Mouse (Mus musculus): ENCODE data around the gene Selenow.

The Selenow gene

GRCm38 (mm10) chr7:15922220-15922773 lies at the start of gene Selenow:
Gene Selenow (minus strand): TSS chr7:15922402.
- peak; percentile 81 to 89 for DNase-seq

GRCm38 (mm10) chr7:15969674-15970073 lies 47.5 kb upstream of the Selenow start:
- no peak for DNase-seq

- no peak for DNase-seq
These were observed 46.1 kb upstream of the Selenow start for GRCm38 (mm10) chr7:15968322-15968721.

GRCm38 (mm10) chr7:15967312-15967711 lies 45.1 kb upstream of the Selenow start, which contains the start of gene Ehd2:
Gene Ehd2 (minus strand): TSS chr7:15967567.
- peak; percentile 42 to 72 for DNase-seq

DNA sequence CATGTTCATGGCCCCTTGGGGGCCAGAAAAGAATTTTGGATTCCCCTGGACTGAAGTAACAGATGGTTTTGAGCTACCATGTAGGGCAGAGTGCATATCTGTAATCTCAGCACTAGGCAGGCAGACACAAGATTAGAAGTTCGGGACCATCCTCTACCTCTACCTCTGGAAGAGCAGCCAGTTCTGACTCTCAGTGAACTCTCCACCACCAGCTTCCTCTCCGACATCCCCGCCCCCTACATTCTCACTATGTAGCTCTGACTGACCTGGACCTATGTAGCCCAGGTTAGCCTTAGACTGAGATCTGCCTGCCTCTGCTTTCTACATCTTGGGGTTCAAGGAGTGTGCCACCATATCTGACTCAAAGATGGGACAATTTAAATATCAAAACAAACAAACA lies 44.3 kb upstream of the Selenow start:
- no peak for DNase-seq

DNA sequence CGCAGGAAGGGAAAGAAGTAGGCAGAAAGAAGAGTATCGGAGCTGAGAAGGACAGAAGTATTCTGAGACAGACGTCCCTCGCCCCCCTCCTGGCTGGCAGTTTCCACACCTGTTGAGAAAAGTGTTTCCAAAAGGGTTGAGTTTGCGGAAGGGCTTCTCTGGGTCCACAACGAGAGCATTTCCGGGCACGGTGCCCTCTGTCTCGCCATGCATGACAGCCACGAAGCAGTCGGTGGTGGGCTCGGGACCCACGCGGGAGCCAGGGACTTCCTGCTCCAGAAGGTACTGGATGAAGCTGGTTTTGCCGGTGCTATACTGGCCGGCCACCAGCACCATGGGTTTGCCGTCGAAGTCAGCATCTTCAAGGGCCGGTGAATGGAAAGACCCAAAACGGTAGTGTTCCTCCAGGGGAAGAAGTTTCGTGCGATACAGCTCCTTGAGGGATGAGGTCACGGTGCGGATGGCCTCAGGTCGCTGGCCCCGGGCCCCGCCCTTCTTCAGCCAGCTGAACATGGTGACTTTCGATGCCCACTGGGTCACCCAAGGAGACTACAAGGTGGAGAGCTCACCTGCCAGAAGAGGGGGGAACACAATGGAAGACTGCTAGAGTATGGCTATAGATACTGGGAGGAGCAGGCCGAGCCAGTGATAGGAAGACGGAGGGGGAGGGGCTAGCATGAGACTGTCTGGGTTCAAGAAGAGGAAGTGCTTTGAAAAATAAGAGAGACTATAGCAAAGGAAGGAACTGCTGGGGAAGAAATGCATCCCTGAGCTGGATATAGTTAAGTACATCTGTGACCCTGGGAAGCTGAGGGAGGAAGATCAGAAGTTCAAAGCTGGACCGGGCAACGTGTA lies 41.8 kb upstream of the Selenow start:
- peak in 1 of 2 experiments; percentile 52 for DNase-seq

DNA sequence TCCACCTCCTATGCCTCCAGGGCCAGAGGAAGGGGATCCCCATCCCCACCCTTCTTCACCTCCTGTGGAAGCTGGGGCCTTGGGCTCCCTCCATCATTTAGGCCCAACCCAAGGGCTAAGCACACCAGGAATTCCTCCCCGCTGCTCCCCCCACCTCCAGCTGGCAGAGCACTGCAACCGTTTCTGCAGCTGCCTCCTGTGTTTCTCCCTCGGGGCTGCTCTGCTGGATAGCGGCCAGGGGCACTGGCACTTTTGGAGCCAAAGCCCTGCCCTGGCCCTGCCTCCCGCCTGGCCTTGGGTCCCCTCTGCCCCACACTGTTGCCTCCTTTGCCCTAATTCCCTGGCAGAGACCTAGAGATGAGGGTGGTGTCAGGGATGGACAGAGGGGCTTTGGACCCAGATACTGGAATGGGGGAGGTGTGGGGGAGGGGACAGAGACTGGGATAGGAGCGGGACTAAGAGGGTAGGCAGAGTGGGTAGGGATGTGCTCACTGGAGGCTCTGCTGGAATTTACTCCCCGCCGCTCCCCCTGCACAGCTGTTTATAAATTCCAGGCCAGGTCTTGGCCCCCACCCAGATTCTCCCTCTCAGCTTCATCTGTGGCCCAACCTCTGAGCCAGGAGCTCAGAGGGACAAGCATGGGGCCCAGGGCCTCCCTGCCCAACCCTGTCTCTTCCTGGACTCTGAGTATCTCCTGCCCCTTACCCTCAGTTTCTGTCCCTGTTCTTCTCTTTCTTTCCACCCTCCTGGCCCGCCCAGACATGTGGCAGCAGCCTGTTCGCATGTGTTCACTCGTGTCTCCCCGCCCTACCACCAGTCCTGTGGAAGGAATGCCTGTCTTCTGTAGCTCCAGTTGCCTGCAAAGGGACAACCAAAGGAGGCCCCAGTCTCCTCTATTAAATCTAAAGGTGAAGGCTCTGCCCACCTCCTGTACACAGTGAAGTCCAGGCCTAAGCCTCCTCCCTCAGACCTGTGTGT lies 40.4 kb upstream of the Selenow start:
- DNase-seq: peak in 1 of 2 experiments; percentile 21

DNA sequence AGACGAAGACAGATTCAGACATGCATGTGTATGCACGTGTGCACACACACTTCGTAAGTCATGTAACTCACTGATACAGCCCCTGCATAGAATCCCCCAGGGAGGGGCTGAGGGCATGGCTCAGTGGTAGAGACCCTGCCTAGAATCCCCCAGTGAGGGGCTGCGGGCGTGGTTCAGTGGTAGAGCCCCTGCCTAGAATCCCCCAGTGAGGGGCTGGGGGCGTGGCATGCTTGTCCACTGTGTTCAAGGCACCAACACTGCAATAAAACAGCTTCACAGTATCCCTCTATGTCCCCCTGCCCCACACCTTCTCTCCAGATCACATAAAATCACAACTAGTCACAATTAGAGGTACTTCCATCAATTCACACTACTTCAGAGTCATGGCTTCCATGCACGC lies 39.6 kb upstream of the Selenow start:
- DNase-seq: no peak

DNA sequence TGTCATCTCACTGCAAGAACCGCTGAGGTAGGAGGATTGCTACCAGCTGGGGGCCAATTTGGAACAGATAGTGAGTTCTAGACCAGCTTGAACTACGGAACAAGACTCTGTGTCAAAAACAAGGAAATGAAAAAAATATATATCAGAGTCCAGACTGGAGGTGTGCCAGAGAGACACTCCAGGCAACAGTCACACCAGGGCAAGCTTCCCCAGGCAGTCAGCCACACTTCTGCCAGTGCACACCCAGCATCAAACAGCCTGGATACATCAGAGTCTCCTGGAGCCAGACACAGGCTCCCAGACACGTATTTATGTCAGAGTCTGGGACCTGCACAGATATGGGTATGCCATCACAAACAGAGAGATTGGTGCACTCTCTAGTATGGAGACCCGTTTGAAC lies 39.0 kb upstream of the Selenow start:
- no peak for DNase-seq

DNA sequence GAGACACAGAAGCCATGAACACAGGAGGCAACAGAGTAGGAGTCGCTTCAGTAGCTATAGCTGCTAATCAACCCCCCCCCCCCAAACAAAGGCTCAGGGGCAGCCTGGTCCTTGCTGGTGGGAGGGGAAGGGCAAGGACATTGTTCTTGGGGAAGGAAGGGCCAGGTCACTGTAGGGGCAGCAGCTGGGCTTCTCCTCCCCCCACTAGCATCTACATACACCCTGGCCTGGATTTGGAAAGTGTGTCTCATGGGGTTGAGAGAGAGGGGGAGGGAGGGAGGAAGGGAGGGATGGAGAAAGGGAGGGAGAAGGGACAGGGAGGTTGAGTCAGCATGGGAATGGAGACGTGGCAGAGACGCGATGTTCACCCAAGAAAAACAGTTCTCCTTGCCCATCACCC lies 38.5 kb upstream of the Selenow start:
- DNase-seq: no peak

DNA sequence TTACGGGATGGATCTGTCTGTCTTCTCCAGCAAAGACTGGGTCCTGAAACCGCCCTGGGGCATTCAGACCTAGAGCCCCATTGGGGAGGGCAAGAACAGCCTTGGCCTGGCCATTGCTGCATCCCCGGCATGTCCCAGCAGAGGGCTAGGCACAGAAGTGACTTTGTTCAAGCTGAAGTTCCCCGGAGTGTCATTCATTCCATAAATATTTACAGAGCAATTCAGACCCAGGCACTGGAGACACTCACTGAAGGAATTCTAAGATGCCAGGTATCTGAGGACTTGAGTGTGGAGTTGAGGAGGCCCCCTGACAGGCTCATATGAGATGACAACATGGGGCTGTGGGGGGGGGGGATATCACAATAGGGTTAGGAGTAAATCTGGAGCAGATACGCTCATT lies 33.9 kb upstream of the Selenow start:
- no peak for DNase-seq

- DNase-seq: no peak
These were observed 33.3 kb upstream of the Selenow start for GRCm38 (mm10) chr7:15955509-15955908.

DNA sequence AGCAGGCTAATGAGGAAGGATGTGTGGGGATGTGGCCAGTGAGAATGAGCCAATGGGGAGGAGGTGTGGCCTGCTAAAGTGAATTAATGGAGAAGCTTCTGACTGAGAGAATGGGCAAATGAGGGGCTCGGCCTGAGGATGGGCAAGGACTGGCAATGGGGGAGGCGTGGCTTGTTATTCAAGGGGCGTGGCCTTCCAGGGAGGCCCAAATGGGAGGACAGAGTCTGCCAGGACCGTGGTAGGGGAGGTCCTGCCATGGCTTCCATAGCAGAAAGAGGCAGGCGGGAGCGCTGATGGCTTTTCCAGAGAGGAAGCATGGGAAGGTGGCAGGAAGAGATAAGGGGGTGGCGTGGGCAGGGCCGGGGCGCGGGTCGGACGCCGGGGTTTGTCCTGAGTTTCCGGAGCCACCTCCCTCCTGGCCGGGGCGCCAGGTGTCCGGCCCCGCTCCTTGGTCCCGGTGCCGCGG lies 32.8 kb upstream of the Selenow start:
- no peak for DNase-seq

DNA sequence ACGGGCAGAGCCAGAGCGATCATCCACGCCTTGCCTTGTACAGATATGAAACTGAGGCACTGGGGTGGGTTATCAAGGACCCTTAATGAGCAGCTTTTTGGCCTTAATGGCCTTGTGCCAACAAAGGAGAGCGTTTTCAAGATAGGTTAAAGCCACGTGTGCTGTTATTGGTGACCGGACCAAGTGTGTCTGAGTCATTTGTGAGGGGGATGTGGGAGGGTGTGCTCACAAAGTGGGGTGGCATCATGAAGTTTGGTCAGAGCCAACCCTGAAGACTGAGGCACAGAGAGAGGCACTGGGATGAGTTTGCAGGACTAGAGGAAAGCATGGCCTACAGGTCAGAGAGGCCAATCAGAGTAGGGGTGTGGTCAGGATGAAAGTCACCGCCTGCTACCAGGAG lies 32.2 kb upstream of the Selenow start:
- no peak for DNase-seq

DNA sequence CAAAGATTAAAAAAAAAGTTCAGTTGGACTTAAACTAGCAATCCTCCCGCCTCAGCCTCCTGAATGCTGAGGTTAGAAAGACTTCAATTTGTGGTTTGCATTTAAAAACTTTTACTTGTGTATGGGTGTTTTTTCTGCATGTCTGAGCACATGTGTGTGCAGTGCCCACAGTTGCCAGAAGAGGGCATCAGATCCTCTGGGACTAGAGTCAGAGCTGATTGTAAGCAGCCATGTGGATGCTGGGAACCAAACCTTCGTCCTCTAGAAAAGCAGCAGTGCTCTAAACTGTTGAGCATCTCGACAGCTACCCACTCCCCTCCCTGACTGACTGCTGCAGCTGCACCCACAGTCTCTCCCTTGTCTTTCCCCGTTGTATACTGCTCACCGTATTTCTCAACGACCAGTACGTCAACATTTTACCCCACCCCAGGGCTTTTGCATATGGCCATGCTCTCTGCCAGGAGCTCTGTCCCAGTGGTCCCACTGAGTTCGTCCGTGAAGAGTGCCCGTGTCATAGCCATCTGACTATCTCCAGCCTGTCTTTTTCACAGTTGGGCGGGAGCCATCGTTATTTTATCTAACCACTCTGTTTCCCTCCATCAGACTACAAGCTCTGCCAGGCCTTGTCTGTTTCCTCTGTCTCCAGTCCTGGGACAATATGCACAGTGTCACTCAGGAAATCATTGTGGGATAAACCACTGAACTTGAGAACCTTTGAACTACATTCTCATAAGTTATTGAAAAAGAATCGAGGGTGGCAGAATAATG lies 31.3 kb upstream of the Selenow start:
- DNase-seq: no peak

DNA sequence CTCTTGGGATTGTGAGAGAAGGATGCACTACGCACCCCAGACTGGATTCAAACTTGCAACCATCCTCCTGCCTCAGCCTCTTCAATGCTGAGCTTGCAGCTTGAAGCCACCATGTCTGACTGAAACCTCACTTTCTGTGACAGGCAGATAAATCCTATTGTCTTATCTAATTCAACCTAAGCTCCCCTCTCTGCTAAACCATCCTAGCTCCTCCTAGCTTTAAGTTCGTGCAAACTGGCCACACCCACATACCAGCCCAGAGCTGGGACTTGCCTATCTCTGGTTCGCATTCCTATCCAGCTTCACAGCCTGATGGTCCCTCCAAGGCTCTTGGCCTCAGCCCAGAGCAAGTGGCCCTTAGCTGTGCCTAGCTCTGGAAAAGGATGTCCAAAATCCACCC lies 30.2 kb upstream of the Selenow start:
- no peak for DNase-seq

- DNase-seq: no peak
These were observed 27.8 kb upstream of the Selenow start for GRCm38 (mm10) chr7:15950008-15950407.

DNA sequence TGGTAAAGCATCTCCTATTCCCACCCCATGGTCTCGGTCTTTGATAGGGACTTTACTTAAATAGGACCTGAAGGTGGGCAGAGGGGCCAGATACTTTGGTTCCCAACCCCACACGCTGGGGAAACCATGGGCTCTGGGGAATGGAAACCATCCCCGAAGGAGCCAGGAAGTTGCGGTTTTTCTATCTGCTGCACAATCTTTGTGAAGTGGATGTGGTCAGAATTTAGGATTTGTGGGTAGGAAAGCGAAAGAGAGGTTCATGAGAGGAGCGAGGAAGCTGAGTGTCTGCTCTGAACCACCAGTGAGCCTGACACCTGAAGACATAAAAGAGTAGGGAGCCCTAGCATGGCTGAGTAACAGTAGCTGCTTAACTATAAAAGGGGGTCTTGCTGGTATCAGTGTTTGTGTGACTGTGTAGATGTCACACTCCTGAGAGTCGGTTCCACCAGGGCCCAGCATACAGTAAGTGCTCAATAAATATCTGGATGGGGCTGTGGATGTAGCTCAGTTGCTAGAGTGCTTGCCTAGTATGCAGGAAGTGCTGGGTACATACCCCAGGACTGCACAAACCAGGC lies 27.1 kb upstream of the Selenow start:
- no peak for DNase-seq

DNA sequence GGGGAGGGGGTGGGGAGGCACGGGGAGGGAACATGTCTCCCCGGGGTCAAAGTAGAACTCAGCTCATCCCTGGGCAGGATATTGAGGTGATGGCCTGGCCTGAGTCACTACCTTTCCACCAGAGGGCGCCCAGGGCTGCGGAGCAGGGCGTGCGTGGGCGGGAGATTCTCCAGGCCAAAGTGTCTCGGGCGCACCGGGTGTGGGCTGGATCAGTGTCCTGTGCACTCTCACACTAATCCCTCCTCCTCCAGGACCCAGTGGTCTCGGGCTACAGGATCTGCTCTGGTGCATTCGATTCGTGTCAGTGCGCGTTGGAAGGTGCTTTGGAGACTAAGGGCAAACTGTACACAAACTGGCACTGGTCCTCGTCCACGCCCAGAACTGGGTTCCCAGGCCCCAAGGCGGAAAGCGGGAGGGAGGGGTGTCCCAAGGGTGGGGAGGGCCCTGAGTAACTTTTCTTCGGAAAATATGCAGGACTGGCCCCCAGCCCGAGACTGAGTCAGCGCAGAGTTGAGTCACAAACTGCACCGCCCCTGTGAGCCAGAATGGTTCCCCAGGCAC lies 26.3 kb upstream of the Selenow start:
- DNase-seq: peak; percentile 69 to 89

DNA sequence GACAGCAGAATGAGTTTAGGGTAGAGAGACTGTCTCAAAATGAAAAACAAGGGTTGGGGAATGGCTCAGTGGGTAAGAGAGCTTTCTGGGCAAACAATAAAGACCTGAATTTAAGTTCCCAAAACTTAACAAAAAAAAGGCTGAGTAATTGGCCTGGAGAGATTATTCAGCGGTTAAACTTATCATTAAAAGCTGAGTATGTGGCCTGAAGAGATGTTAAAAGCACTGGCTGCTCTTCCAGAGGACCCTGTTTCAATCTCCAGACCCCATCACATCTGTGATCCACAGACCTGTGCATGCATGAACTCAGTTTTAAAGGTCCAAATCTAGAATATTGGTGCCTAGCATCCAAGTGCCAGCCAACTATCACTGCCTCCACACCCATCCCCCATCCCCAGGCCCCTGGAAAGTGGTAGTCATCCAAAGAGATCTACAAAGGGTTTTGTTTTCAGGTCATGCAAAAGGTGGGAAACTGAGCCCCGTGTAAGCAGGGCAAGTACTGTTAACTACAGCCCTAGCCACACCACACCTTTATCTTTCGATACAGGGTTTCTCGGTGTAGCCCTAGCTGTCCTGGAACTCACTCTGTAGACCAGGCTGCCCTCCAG lies 25.6 kb upstream of the Selenow start:
- DNase-seq: no peak
